Mouse (Mus musculus) layer of hippocampus, adult 2 months (tissue): Measurements from ENCODE around the gene Hp. TPM values are rescaled to one million over a fixed set of nuclear protein-coding genes. Genes with fewer than 3 reads are reported as not detected.
A peak's percentile ranks its signal among the peaks of the same experiment; 100 is the strongest.

ENCODE experiments used
- DNase-seq, 2 experiments: peaks; one replicate each; pipeline ENCODE4 v3.0.0; 2022; ENCODE audit warnings: low spot score in 2 of 2
- H3K27ac ChIP-seq: fragments of 200-600 bp; 2 replicates; pipeline ENCODE4 v1.8.1; 2022
- H3K4me3 ChIP-seq: fragments of 200-600 bp; 2 replicates; pipeline ENCODE4 v1.8.1; 2022; ENCODE audit warnings: mild to moderate bottlenecking
- CTCF ChIP-seq: fragments of 200-600 bp; conservative IDR thresholded peaks from 2 replicates; pipeline ENCODE4 v1.8.1; 2022; ENCODE audit warnings: antibody characterized with exemption, mild to moderate bottlenecking, moderate library complexity
- total RNA-seq, 2 experiments: library from RNA; stranded (reverse); gene quantifications; 2 replicates each; pipeline ENCODE4 v1.2.3; 2021

The Hp gene
- total RNA-seq, 2 experiments from 2014 or later: not detected

- TF ChIP-seq CTCF: no peak
- H3K4me3 ChIP-seq: no peak overlapping the region
- DNase-seq: no peak
- H3K27ac ChIP-seq: no peak overlapping the region
Measured at GRCm38 (mm10) chr8:109542165-109542564, 36.8 kb downstream of the Hp start.

GRCm38 (mm10) chr8:109536703-109537102, 42.3 kb downstream of the Hp start:
- Histone ChIP-seq H3K4me3 (no peak overlapping the region), H3K27ac (no peak overlapping the region)
- DNase-seq: peak; percentile 75 to 78
- TF ChIP-seq CTCF: peak; percentile 87

- Histone ChIP-seq H3K27ac (no peak overlapping the region), H3K4me3 (no peak overlapping the region)
- peak in 1 of 2 experiments; percentile 25 for DNase-seq
- peak; percentile 78 for TF ChIP-seq CTCF
Measured at GRCm38 (mm10) chr8:109535140-109535990, 43.6 kb downstream of the Hp start.

Other genes starting within 250 kb of the Hp start
- under 1 TPM; 0.10 to 0.12 TPM for gene Pmfbp1, start 85.1 kb downstream of the Hp start, total RNA-seq
- gene Dhx38, start 13.3 kb downstream of the Hp start, total RNA-seq: 10 to 100 TPM; 28.0 to 30.1 TPM
- 10 to 100 TPM; 13.6 to 17.6 TPM for gene Txnl4b, start 13.3 kb downstream of the Hp start, total RNA-seq
- gene Dhodh, start 29.5 kb upstream of the Hp start, total RNA-seq: 10 to 100 TPM; 25.6 to 25.9 TPM
- gene Pkd1l3, start 35.3 kb upstream of the Hp start, total RNA-seq: 1 to 10 TPM; 2.3 to 2.8 TPM
- gene Ist1, start 114.1 kb upstream of the Hp start, total RNA-seq: 10 to 100 TPM; 87.0 to 94.9 TPM
- gene Zfp821, start 126.4 kb upstream of the Hp start, total RNA-seq: 10 to 100 TPM; 47.0 to 47.6 TPM
- 10 to 100 TPM; 40.1 to 44.5 TPM for gene Atxn1l, start 158.6 kb upstream of the Hp start, total RNA-seq
- 10 to 100 TPM; 84.1 to 92.2 TPM for gene Ap1g1, start 199.4 kb upstream of the Hp start, total RNA-seq